Mouse (Mus musculus) limb, embryonic 15.5 days (tissue): ENCODE measurements around the gene Nav3. TPM values are rescaled to one million over a fixed set of nuclear protein-coding genes. Genes with fewer than 3 reads are reported as not detected.

ENCODE experiments used
- ATAC-seq: fragments of 200-750 bp; cut with Nextera tagmentation; 2 replicates; pipeline ENCODE4 v1.8.0; 2017; ENCODE audit warnings: low read depth, moderate TSS enrichment; ENCODE audit not compliant: insufficient number of reproducible peaks, low FRiP score, low TSS enrichment
- H3K27ac ChIP-seq: fragments of 300-500 bp; sonication (generic); 2 replicates; pipeline ENCODE4 v1.5.1; 2015; ENCODE audit warnings: moderate library complexity, mild to moderate bottlenecking, inconsistent platforms
- H3K27me3 ChIP-seq: fragments of 300-500 bp; sonication (generic); 2 replicates; pipeline ENCODE4 v1.6.1; 2015; ENCODE audit warnings: inconsistent platforms
- H3K36me3 ChIP-seq: fragments of 300-500 bp; sonication (generic); 2 replicates; pipeline ENCODE4 v1.6.1; 2015; ENCODE audit warnings: inconsistent platforms
- H3K4me1 ChIP-seq: fragments of 300-500 bp; sonication (generic); 2 replicates; pipeline ENCODE4 v1.6.1; 2015; ENCODE audit warnings: inconsistent platforms
- H3K4me2 ChIP-seq: fragments of 300-500 bp; sonication (generic); 2 replicates; pipeline ENCODE4 v1.6.1; 2015; ENCODE audit warnings: mild to moderate bottlenecking, inconsistent platforms
- H3K4me3 ChIP-seq: fragments of 300-500 bp; sonication (generic); 2 replicates; pipeline ENCODE4 v1.5.1; 2015; ENCODE audit warnings: mild to moderate bottlenecking, inconsistent platforms
- H3K9ac ChIP-seq: fragments of 300-500 bp; sonication (generic); 2 replicates; pipeline ENCODE4 v1.6.1; 2015; ENCODE audit warnings: inconsistent platforms
- H3K9me3 ChIP-seq: fragments of 300-500 bp; sonication (generic); 2 replicates; pipeline ENCODE4 v1.6.1; 2016; ENCODE audit warnings: inconsistent platforms
- WGBS: fragments of 180-500 bp; shearing (Covaris S2); methylation state at CpG from one replicate; pipeline ENCODE4 v1.1.7; 2015; 5-methylcytosine and 5-hydroxymethylcytosine counted together
- polyA plus RNA-seq: library from polyadenylated mRNA; unstranded; fragments of >200 nt; fragmentation: Nextera tagmentation; extraction: Ambion mirVana; gene quantifications from 2 replicates; pipeline ENCODE4 v1.2.1, GENCODE M21; 2015

The Nav3 gene
- polyA plus RNA-seq, 1 experiment from 2014 or later = 8.8 TPM

- Histone ChIP-seq H3K9ac (no peak overlapping the region), H3K27me3 (no peaks in the 10 kb centered on the region), H3K9me3 (no peaks in the 10 kb centered on the region), H3K4me3 (no peak overlapping the region), H3K4me2 (no peak overlapping the region), H3K27ac (no peak overlapping the region), H3K36me3 (no peaks in the 10 kb centered on the region), H3K4me1 (no peaks in the 10 kb centered on the region)
- no peak for ATAC-seq
- 76% methylated on average over 11 of the region's 11 CpGs for WGBS
Measured at GRCm38 (mm10) chr10:109888355-109889170, 567.4 kb downstream of the Nav3 start.

- H3K9me3 ChIP-seq = no peaks in the 10 kb centered on the region
- no peak overlapping the region for H3K27ac ChIP-seq
- H3K27me3 ChIP-seq = no peaks in the 10 kb centered on the region
- no peak overlapping the region for H3K4me3 ChIP-seq
- H3K36me3 ChIP-seq = no peaks in the 10 kb centered on the region
- no peaks in the 10 kb centered on the region for H3K4me1 ChIP-seq
- no peak for ATAC-seq
- no peak overlapping the region for H3K9ac ChIP-seq
- no peak overlapping the region for H3K4me2 ChIP-seq
- WGBS = 73% methylated on average over 3 of the region's 3 CpGs
Measured at GRCm38 (mm10) chr10:109887160-109887559, 568.8 kb downstream of the Nav3 start.

DNA sequence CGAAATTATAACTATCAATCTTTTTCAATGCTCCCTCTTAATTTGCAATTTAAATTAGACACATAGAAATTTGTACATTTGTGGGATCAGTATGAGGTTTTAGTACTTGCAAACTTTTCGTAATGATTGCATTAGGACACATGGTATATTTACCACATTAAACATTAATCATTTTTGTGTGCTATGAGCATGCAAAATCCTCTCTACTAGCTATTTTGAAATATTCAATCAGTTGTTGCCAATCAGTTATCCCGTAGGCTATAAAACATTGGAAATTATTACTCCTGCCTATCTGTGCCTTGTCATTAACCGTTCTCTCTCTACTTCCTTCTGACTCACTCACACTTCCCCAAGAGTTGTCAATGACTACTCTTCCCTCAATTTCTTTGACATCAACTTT is 579.9 kb downstream of the Nav3 start:
- Histone ChIP-seq H3K9ac (no peak overlapping the region), H3K36me3 (no peaks in the 10 kb centered on the region), H3K27me3 (no peaks in the 10 kb centered on the region), H3K27ac (no peak overlapping the region), H3K4me1 (no peaks in the 10 kb centered on the region), H3K4me2 (no peak overlapping the region), H3K9me3 (no peaks in the 10 kb centered on the region), H3K4me3 (no peak overlapping the region)
- no peak for ATAC-seq
- 88% methylated on average over 4 of the region's 4 CpGs for WGBS

GRCm38 (mm10) chr10:109875312-109875830 is 580.6 kb downstream of the Nav3 start:
- H3K4me3 ChIP-seq = no peak overlapping the region
- no peaks in the 10 kb centered on the region for H3K36me3 ChIP-seq
- H3K4me2 ChIP-seq = no peak overlapping the region
- H3K4me1 ChIP-seq = no peaks in the 10 kb centered on the region
- H3K27ac ChIP-seq = no peak overlapping the region
- no peak overlapping the region for H3K9ac ChIP-seq
- H3K9me3 ChIP-seq = no peaks in the 10 kb centered on the region
- ATAC-seq = no peak
- no peaks in the 10 kb centered on the region for H3K27me3 ChIP-seq

DNA sequence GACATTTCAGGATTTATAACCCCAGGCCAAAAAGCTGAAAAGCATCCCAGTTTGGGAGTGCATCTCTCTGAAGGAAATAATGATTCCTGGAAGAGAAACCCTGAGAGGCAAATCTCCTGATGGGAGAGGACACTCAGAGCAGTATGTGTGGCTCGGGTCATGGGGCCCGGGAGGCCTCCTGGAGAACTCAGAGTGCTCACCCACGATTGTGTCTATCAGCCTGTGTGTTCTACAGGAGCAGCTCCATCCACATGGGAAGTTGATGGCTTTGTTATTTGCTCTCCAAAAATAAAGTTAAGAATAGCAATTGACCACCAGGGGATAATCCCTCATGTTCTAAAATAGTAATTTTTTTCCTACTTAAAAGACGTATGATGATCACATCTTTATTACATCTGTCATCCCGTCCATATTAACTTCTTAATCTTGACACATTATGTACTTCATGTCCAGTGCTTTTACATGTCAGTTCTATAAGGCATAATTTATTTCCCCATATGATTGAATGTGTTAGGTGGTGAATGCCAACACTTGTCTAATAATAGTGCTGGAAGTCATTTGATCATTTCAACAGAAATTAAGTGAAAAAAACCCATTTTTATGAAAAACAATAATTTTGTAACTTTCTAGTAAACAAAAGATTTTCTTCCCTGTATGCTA is 581.2 kb downstream of the Nav3 start:
- Histone ChIP-seq H3K9ac (no peak overlapping the region), H3K27ac (no peak overlapping the region), H3K9me3 (no peaks in the 10 kb centered on the region), H3K27me3 (no peaks in the 10 kb centered on the region), H3K4me1 (no peaks in the 10 kb centered on the region), H3K4me3 (no peak overlapping the region), H3K4me2 (no peak overlapping the region), H3K36me3 (no peaks in the 10 kb centered on the region)
- 44% methylated on average over 5 of the region's 5 CpGs for WGBS
- no peak for ATAC-seq

GRCm38 (mm10) chr10:109866063-109866462 is 589.9 kb downstream of the Nav3 start:
- H3K9ac ChIP-seq = no peak overlapping the region
- H3K4me2 ChIP-seq = no peak overlapping the region
- WGBS = 68% methylated on average over 2 of the region's 2 CpGs
- no peak overlapping the region for H3K4me3 ChIP-seq
- no peak for ATAC-seq
- H3K4me1 ChIP-seq = no peaks in the 10 kb centered on the region
- H3K27me3 ChIP-seq = no peaks in the 10 kb centered on the region
- H3K36me3 ChIP-seq = no peaks in the 10 kb centered on the region
- H3K27ac ChIP-seq = no peak overlapping the region
- no peaks in the 10 kb centered on the region for H3K9me3 ChIP-seq

DNA sequence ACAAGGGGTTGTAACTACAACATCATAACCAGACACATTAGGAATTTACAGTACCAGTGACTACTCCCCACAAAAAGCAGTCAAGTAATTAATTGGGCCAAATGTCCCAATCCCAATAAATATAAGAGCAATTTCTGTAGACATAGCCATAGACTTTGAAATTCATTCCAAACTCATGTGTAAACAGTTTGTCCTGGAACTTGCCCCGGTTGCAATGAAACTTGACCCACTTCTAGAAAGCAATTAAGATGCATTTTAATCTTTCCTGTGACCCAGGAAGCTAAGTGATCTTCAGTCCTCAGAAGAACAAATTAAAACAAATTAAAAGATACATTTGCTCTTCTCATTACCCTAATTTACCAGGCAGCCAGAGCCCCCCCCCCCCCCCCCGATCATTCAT is 590.6 kb downstream of the Nav3 start:
- Histone ChIP-seq H3K4me3 (no peak overlapping the region), H3K9ac (no peak overlapping the region), H3K9me3 (no peaks in the 10 kb centered on the region), H3K4me1 (no peaks in the 10 kb centered on the region), H3K4me2 (no peak overlapping the region), H3K27ac (no peak overlapping the region), H3K36me3 (no peaks in the 10 kb centered on the region), H3K27me3 (no peaks in the 10 kb centered on the region)
- ATAC-seq = no peak
- 17% methylated on average over 1 of the region's 2 CpGs for WGBS

GRCm38 (mm10) chr10:109864708-109865107 is 591.3 kb downstream of the Nav3 start:
- H3K9me3 ChIP-seq = no peaks in the 10 kb centered on the region
- H3K36me3 ChIP-seq = no peaks in the 10 kb centered on the region
- H3K4me1 ChIP-seq = no peaks in the 10 kb centered on the region
- ATAC-seq = no peak
- no peak overlapping the region for H3K9ac ChIP-seq
- no peaks in the 10 kb centered on the region for H3K27me3 ChIP-seq
- H3K4me3 ChIP-seq = no peak overlapping the region
- no peak overlapping the region for H3K4me2 ChIP-seq
- WGBS = 22% methylated on average over 4 of the region's 4 CpGs
- H3K27ac ChIP-seq = no peak overlapping the region

- ATAC-seq = no peak
- Histone ChIP-seq H3K36me3 (no peaks in the 10 kb centered on the region), H3K4me1 (no peaks in the 10 kb centered on the region), H3K9me3 (no peaks in the 10 kb centered on the region), H3K27ac (no peak overlapping the region), H3K4me2 (no peak overlapping the region), H3K9ac (no peak overlapping the region), H3K27me3 (no peaks in the 10 kb centered on the region), H3K4me3 (no peak overlapping the region)
- WGBS = 51% methylated on average over 2 of the region's 2 CpGs
Measured at GRCm38 (mm10) chr10:109861275-109861674, 594.7 kb downstream of the Nav3 start.

GRCm38 (mm10) chr10:109858568-109858967 is 597.4 kb downstream of the Nav3 start:
- no peaks in the 10 kb centered on the region for H3K9me3 ChIP-seq
- WGBS = 85% methylated on average over 2 of the region's 2 CpGs
- no peak overlapping the region for H3K27ac ChIP-seq

DNA sequence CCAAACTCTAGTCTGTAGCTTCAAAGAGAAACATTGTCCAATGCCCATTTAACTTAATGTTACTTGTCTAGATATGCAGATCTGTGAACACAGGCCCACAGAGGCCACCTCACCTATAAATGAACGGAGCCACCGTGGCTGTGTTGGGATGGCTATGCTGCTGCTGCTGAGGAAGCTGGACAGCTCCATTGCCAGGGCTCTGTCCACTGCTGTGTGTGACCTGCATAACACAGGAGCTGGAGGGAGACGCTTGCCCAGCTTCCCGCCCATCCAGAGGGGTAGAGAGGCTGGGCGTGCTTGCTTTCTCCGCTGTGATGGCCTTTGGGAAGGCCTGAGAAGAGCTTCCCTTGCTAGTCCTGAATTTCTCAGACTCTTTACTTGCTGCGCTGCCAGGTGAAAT is 603.6 kb downstream of the Nav3 start:
- 50% methylated on average over 7 of the region's 7 CpGs for WGBS

More at GRCm38 (mm10) chr10:109858568-109858967, 597.4 kb downstream of the Nav3 start:
- no peak for ATAC-seq
- no peak overlapping the region for H3K4me3 ChIP-seq
- no peaks in the 10 kb centered on the region for H3K4me1 ChIP-seq
- no peak overlapping the region for H3K9ac ChIP-seq
- no peaks in the 10 kb centered on the region for H3K27me3 ChIP-seq
- no peak overlapping the region for H3K4me2 ChIP-seq
- H3K36me3 ChIP-seq = no peaks in the 10 kb centered on the region

DNA sequence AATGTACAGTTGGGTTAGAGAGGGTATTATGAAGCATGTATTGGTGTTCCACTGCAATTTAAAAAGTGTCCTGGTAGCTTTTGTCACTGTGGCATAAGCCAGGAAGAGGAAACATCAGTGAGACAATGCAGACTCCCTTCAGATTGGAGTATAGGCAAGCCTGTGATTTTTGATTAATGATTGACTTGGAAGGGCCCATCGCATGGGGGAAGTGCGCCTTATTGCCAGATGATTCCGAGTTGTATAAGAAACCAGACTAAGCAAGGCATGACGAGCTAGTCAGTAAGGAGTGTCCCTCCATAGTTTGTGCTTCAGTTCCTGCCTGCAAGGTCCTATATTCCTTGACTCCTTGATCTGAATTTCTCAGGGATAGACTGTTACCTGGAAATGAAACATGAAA is 608.4 kb downstream of the Nav3 start:
- no peaks in the 10 kb centered on the region for H3K9me3 ChIP-seq
- no peak for ATAC-seq
- H3K36me3 ChIP-seq = no peaks in the 10 kb centered on the region
- no peak overlapping the region for H3K4me3 ChIP-seq
- no peak overlapping the region for H3K4me2 ChIP-seq
- WGBS = 76% methylated on average over 4 of the region's 4 CpGs
- H3K27me3 ChIP-seq = no peaks in the 10 kb centered on the region
- no peak overlapping the region for H3K9ac ChIP-seq
- no peak overlapping the region for H3K27ac ChIP-seq
- H3K4me1 ChIP-seq = no peaks in the 10 kb centered on the region

More for the DNA sequence above, 603.6 kb downstream of the Nav3 start:
- H3K4me1 ChIP-seq = no peaks in the 10 kb centered on the region
- no peak overlapping the region for H3K4me2 ChIP-seq
- no peak overlapping the region for H3K27ac ChIP-seq
- no peak for ATAC-seq
- H3K36me3 ChIP-seq = no peaks in the 10 kb centered on the region
- H3K9me3 ChIP-seq = no peaks in the 10 kb centered on the region
- H3K4me3 ChIP-seq = no peak overlapping the region
- no peaks in the 10 kb centered on the region for H3K27me3 ChIP-seq
- no peak overlapping the region for H3K9ac ChIP-seq
